Mouse (Mus musculus) hindbrain, embryonic 11.5 days (tissue): Measurements from ENCODE around the gene Ralgapa2. TPM values are rescaled to one million over a fixed set of nuclear protein-coding genes. Genes with fewer than 3 reads are reported as not detected.

ENCODE experiments used
- ATAC-seq: fragments of 200-750 bp; cut with Nextera tagmentation; 2 replicates; pipeline ENCODE4 v1.8.0; 2017; ENCODE audit warnings: mild to moderate bottlenecking, moderate TSS enrichment, moderate library complexity; ENCODE audit not compliant: low FRiP score
- DNase-seq: peaks from one replicate; pipeline ENCODE4 v3.0.0-alpha.2; 2015; ENCODE audit warnings: low spot score
- H3K27ac ChIP-seq: fragments of 300-500 bp; sonication (generic); 2 replicates; pipeline ENCODE4 v1.5.1; 2014; ENCODE audit warnings: mild to moderate bottlenecking, low read depth, low read length
- H3K27me3 ChIP-seq: fragments of 300-500 bp; sonication (generic); 2 replicates; pipeline ENCODE4 v1.6.1; 2014; ENCODE audit warnings: mild to moderate bottlenecking, low read length, moderate library complexity, mixed read lengths; ENCODE audit not compliant: control insufficient read depth, insufficient read depth
- H3K36me3 ChIP-seq: fragments of 300-500 bp; sonication (generic); 2 replicates; pipeline ENCODE4 v1.6.1; 2014; ENCODE audit warnings: mild to moderate bottlenecking, low read length, moderate library complexity, mixed read lengths; ENCODE audit not compliant: control insufficient read depth, insufficient read depth
- H3K4me1 ChIP-seq: fragments of 300-500 bp; sonication (generic); replicated peaks from 2 replicates; pipeline ENCODE4 v1.6.1; 2014; ENCODE audit warnings: low read length, mixed read lengths; ENCODE audit not compliant: control insufficient read depth, insufficient read depth
- H3K4me2 ChIP-seq: fragments of 300-500 bp; sonication (generic); replicated peaks from 2 replicates; pipeline ENCODE4 v1.6.1; 2014; ENCODE audit warnings: mild to moderate bottlenecking, low read depth, low read length
- H3K4me3 ChIP-seq: fragments of 300-500 bp; sonication (generic); 2 replicates; pipeline ENCODE4 v1.5.1; 2014; ENCODE audit warnings: low read depth, low read length
- H3K9ac ChIP-seq: fragments of 300-500 bp; sonication (generic); 2 replicates; pipeline ENCODE4 v1.6.1; 2014; ENCODE audit warnings: low read depth, low read length
- H3K9me3 ChIP-seq: fragments of 300-500 bp; sonication (generic); 2 replicates; pipeline ENCODE4 v1.6.1; 2016; ENCODE audit warnings: low read length; ENCODE audit not compliant: control insufficient read depth
- WGBS: fragments of 180-500 bp; shearing (Covaris S2); extraction: QIAGEN DNeasy Blood & Tissue Kit; methylation state at CpG from one replicate; pipeline ENCODE4 v1.1.7; 2014; 5-methylcytosine and 5-hydroxymethylcytosine counted together
- polyA plus RNA-seq: library from polyadenylated mRNA; unstranded; fragments of >200 nt; fragmentation: Nextera tagmentation; extraction: Ambion mirVana; gene quantifications from 2 replicates; pipeline ENCODE4 v1.2.1, GENCODE M21; 2014

Gene Ralgapa2
- polyA plus RNA-seq, 1 experiment from 2014 or later = 13.6 TPM

DNA sequence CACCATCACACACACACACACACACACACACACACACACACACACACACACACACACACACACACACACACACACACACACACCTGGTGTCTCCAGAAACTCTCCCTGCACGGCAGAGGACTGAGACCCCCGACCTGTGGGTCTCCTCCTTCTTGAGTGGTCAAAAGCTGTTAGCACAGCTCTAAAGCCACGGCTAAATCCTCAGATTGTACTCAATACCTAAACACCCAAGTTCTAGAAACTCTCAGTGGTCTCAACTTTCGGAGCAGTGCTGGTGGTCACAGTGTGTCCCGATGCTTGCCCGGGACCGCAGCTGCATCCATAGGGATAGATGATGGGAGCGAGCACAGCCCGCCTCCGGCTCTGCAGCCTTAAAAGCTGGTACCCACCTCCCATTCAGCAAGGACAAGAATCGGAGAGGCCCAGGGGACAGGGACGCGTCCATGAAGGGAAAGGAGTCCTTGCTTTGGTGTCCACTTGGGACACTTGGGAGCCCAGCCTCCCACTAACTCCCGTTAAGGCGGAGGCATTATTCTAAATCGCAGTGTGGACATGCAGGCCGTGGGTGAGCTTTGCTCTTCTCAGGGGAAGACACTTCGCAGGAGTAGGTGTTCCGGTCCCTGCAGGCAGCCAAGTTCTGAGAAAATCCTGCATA, 293.1 kb downstream of the Ralgapa2 start:
- peak overlapping the region; percentile 52 for H3K9ac ChIP-seq
- H3K9me3 ChIP-seq = no peaks in the 10 kb centered on the region
- DNase-seq = peak; percentile 70
- peaks cover 18% of the 10 kb centered on the region for H3K4me1 ChIP-seq
- peak overlapping the region; percentile 91 for H3K27ac ChIP-seq
- 2% methylated on average over 18 of the region's 19 CpGs for WGBS
- H3K4me3 ChIP-seq = no peak overlapping the region
- peak overlapping the region; percentile 6; the same call in 1 of the 2 replicates for H3K4me2 ChIP-seq
- H3K27me3 ChIP-seq = peaks cover 33% of the 10 kb centered on the region
- no peak for ATAC-seq
- H3K36me3 ChIP-seq = no peaks in the 10 kb centered on the region

- no peaks in the 10 kb centered on the region for H3K9me3 ChIP-seq
- DNase-seq = peak; percentile 82
- under 1% methylated on average over 40 of the region's 40 CpGs for WGBS
- peak; percentile 58 for ATAC-seq
- H3K27me3 ChIP-seq = peaks cover 26% of the 10 kb centered on the region
- peaks cover 13% of the 10 kb centered on the region for H3K4me1 ChIP-seq
- H3K9ac ChIP-seq = peak overlapping the region; percentile 52
- H3K4me3 ChIP-seq = peak overlapping the region; percentile 12
- peak overlapping the region; percentile 43 for H3K4me2 ChIP-seq
- no peaks in the 10 kb centered on the region for H3K36me3 ChIP-seq
- peak overlapping the region; percentile 91 for H3K27ac ChIP-seq
Observed at GRCm38 (mm10) chr2:146218161-146218691, 293.9 kb downstream of the Ralgapa2 start.

DNA sequence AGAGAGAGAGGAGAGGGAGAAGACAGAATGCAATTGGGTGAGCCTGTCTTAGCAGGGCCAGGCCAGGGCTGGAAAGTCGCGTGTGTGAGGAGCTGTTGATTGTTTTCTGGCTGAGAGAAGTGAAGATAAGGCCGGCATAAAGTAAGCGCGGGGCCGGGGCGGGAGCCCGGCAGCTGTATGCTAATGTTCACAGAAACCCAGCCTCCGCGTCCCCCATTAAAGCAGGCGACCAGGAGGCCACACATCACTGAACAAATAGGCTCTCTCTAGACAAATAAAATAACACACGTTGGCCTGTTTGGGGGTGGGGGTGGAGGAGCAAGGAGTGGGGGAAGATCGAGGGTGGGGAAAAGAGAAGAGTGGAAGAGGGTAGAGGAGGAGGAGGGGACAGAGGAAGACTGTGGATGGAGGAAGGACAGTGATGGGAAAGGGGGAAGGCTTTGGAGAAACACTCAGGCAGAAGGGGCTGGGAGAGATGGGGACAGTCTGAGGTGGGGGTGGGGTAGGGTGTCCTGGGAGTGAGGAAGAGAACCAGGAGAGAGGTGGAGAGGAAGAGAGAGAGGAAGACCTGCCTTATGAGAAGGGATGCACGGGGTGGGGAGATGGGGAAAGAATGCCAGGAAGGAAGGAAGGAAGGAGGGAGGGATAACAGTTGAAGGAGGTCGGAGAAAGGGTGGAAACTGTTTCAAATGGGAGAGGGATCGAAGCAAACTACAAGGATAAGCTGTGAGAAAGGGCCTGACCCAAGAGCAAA, 294.7 kb downstream of the Ralgapa2 start:
- Histone ChIP-seq H3K4me2 (peak overlapping the region; percentile 43), H3K4me3 (peak overlapping the region; percentile 10), H3K4me1 (peaks cover 13% of the 10 kb centered on the region), H3K27me3 (peaks cover 17% of the 10 kb centered on the region), H3K36me3 (no peaks in the 10 kb centered on the region), H3K9ac (peak overlapping the region; percentile 52), H3K9me3 (no peaks in the 10 kb centered on the region), H3K27ac (peak overlapping the region; percentile 91)
- DNase-seq = peak; percentile 72
- 3% methylated on average over 16 of the region's 16 CpGs for WGBS
- peak; percentile 23 for ATAC-seq

DNA sequence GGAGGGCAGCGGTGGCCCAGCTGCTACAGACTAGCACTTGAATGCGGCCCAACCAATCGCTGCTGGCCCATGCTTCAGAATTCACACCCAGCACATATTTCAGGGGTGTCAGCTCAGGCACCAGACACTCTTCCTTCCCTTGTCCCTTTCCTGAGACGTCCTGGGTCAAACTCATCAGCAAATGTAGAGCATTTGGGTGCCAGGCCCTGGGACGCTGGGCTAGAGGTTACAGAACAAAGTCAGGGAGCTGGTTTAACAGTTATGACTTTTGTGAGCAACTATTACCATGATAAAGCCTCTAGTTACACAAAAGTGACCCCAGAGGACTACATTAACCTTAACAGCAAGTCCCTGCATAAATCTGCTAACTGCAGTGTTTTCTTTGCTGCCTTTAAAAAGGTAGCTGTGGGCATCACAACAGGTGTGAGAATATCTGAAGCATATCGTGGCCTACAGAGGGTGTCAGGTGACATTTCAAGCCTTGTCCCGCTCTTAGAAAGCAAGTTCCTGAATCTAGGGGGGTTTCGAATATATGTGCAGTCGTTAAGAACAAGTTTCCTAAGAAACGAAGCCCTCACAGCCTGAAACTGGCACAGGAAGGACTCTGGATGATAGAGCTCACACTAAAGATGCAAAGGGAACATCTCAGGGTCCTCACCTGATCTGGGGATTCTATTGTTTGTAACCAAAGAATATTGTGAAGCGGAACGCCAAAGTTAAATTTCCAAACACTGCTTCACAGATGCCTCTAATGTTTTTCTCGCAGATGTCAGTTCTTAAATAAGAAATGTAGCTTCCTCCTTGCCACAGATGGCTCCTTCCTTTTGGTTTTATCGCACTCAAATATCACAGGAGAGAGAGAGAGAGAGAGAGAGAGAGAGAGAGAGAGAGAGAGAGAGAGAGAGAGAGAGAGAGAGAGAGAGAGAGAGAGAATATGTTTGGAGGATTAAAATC, 295.8 kb downstream of the Ralgapa2 start:
- H3K4me1 ChIP-seq = peaks cover 13% of the 10 kb centered on the region
- no peaks in the 10 kb centered on the region for H3K36me3 ChIP-seq
- WGBS = 9% methylated on average over 14 of the region's 14 CpGs
- ATAC-seq = no peak
- peaks cover 17% of the 10 kb centered on the region for H3K27me3 ChIP-seq
- no peaks in the 10 kb centered on the region for H3K9me3 ChIP-seq
- no peak overlapping the region for H3K4me2 ChIP-seq
- H3K4me3 ChIP-seq = no peak overlapping the region
- peak; percentile 29 for DNase-seq
- H3K9ac ChIP-seq = no peak overlapping the region
- H3K27ac ChIP-seq = peak overlapping the region; percentile 14

DNA sequence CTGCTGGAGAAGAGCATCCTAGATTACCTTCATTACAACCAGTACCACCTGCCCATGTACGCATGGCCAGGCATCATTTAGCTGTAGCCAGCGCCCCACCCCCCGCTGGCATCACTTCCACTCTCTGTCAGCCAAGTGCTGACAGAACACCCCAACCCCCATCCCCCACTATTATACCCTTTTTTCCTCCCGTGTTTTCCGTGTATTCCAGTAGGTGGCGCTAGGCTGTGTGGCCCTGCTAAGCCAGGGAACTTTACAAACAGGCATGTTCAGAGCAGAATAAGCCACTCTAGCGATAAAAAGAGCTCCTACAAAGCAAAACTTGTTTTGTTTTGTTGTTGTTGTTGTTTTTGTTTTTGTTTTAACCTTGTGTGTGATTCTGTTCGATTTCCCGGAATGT, 297.4 kb downstream of the Ralgapa2 start:
- Histone ChIP-seq H3K9me3 (no peaks in the 10 kb centered on the region), H3K4me2 (no peak overlapping the region), H3K27me3 (peaks cover 11% of the 10 kb centered on the region), H3K4me1 (peaks cover 13% of the 10 kb centered on the region), H3K36me3 (no peaks in the 10 kb centered on the region), H3K4me3 (no peak overlapping the region), H3K9ac (no peak overlapping the region), H3K27ac (no peak overlapping the region)
- WGBS = 6% methylated on average over 9 of the region's 9 CpGs
- ATAC-seq = no peak
- DNase-seq = peak; percentile 82

DNA sequence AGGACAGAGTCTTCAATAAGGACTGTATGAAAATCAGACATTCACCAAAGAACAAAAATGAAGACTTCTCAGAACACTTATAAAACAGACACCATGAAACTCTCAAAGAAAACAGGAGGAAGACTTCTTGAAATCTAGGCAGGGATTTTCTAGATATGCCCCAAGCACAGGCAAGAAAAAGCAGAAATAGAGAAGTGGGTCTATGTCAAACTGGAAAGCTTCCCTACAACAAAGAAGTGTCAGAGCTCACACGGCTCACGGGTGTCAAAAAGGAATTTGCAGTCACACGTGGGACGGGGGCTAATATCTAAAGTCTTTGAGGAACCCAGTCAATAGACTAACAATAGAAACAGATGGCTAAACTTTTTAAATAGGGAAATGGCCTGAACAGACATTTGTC, 301.2 kb downstream of the Ralgapa2 start:
- Histone ChIP-seq H3K4me1 (peaks cover 2% of the 10 kb centered on the region; the same call in 1 of the 2 replicates), H3K4me2 (no peak overlapping the region), H3K36me3 (no peaks in the 10 kb centered on the region), H3K9me3 (no peaks in the 10 kb centered on the region), H3K4me3 (no peak overlapping the region), H3K9ac (no peak overlapping the region), H3K27ac (no peak overlapping the region), H3K27me3 (peaks cover 4% of the 10 kb centered on the region; the same call in 1 of the 2 replicates)
- no peak for ATAC-seq
- DNase-seq = no peak
- WGBS = 36% methylated on average over 4 of the region's 4 CpGs

DNA sequence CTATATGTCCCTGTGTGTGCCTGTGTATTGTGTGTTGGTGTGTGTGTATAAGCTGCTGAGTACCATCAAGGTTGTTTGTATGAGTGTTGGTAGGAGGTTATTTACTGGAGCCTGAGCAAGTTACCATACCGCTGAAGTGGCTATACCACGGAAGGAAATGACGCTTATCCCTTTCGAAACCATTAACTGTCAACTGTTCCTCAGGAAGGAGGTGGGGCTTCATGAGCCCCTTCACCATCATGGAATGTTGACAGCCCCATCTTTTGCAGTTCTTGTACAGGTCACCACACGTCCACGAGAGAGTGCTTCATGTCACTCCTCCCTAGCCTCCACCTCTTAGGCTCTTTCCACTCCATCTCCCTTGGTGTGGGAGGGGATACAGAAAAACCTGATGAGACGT, 314.2 kb downstream of the Ralgapa2 start:
- no peaks in the 10 kb centered on the region for H3K9me3 ChIP-seq
- no peaks in the 10 kb centered on the region for H3K36me3 ChIP-seq
- no peaks in the 10 kb centered on the region for H3K27me3 ChIP-seq
- DNase-seq = no peak
- H3K4me2 ChIP-seq = no peak overlapping the region
- 88% methylated on average over 7 of the region's 7 CpGs for WGBS
- no peak overlapping the region for H3K4me3 ChIP-seq
- no peak overlapping the region for H3K9ac ChIP-seq
- H3K27ac ChIP-seq = no peak overlapping the region
- no peak for ATAC-seq
- H3K4me1 ChIP-seq = no peaks in the 10 kb centered on the region

- H3K36me3 ChIP-seq = no peaks in the 10 kb centered on the region
- ATAC-seq = no peak
- no peak overlapping the region for H3K27ac ChIP-seq
- H3K4me3 ChIP-seq = no peak overlapping the region
- WGBS = 93% methylated on average over 11 of the region's 11 CpGs
- no peak overlapping the region for H3K9ac ChIP-seq
- no peak overlapping the region for H3K4me2 ChIP-seq
- H3K4me1 ChIP-seq = no peaks in the 10 kb centered on the region
- DNase-seq = no peak
- H3K9me3 ChIP-seq = no peaks in the 10 kb centered on the region
- H3K27me3 ChIP-seq = no peaks in the 10 kb centered on the region
Observed at GRCm38 (mm10) chr2:146196126-146196525, 316.0 kb downstream of the Ralgapa2 start.
